Mouse (Mus musculus): ENCODE data around the gene Cldn8.

Cldn8 gene

GRCm38 (mm10) chr16:88563045-88563913 is at the start of gene Cldn8:
Gene Cldn8 (minus strand): TSS chr16:88563183.
- no peak for DNase-seq (ENCODE audit: low spot score)

- DNase-seq (ENCODE audit: low spot score), result peak; percentile 15
Measured at GRCm38 (mm10) chr16:88612712-88613111, 49.7 kb upstream of the Cldn8 start.

- no peak for DNase-seq (ENCODE audit: low spot score)
Measured at GRCm38 (mm10) chr16:88611922-88612321, 48.9 kb upstream of the Cldn8 start, which contains the start of gene Krtap24-1. Gene Krtap24-1 (minus strand): TSS chr16:88612279.

- no peak for DNase-seq (ENCODE audit: low spot score)
Measured at GRCm38 (mm10) chr16:88604570-88604969, 41.6 kb upstream of the Cldn8 start.

- peak; percentile 7 for DNase-seq (ENCODE audit: low spot score)
Measured at GRCm38 (mm10) chr16:88602464-88602863, 39.5 kb upstream of the Cldn8 start.

GRCm38 (mm10) chr16:88600303-88600702 is 37.3 kb upstream of the Cldn8 start:
- peak; percentile 7 for DNase-seq (ENCODE audit: low spot score)

- DNase-seq (ENCODE audit: low spot score), result peak; percentile 36
Measured at GRCm38 (mm10) chr16:88599504-88600237, 36.7 kb upstream of the Cldn8 start.

- peak; percentile 53 for DNase-seq (ENCODE audit: low spot score)
Measured at GRCm38 (mm10) chr16:88592758-88593157, 29.8 kb upstream of the Cldn8 start.

GRCm38 (mm10) chr16:88583338-88583737 is 20.4 kb upstream of the Cldn8 start:
- DNase-seq (ENCODE audit: low spot score), result no peak

GRCm38 (mm10) chr16:88575885-88576679 is 13.1 kb upstream of the Cldn8 start:
- DNase-seq (ENCODE audit: low spot score), result no peak

GRCm38 (mm10) chr16:88572904-88573404 is 10.0 kb upstream of the Cldn8 start:
- DNase-seq (ENCODE audit: low spot score), result no peak

- no peak for DNase-seq (ENCODE audit: low spot score)
Measured at GRCm38 (mm10) chr16:88570136-88570535, 7.2 kb upstream of the Cldn8 start.

GRCm38 (mm10) chr16:88569732-88570131 is 6.7 kb upstream of the Cldn8 start:
- DNase-seq (ENCODE audit: low spot score), result no peak

- no peak for DNase-seq (ENCODE audit: low spot score)
Measured at GRCm38 (mm10) chr16:88569096-88569495, 6.1 kb upstream of the Cldn8 start.

GRCm38 (mm10) chr16:88561617-88562164 is 1.3 kb downstream of the Cldn8 start:
- DNase-seq (ENCODE audit: low spot score), result peak; percentile 11

GRCm38 (mm10) chr16:88542488-88542887 is 20.5 kb downstream of the Cldn8 start:
- DNase-seq (ENCODE audit: low spot score), result peak; percentile 76

GRCm38 (mm10) chr16:88539841-88540487 is 23.0 kb downstream of the Cldn8 start:
- DNase-seq (ENCODE audit: low spot score), result no peak

- DNase-seq (ENCODE audit: low spot score), result no peak
Measured at GRCm38 (mm10) chr16:88511348-88511747, 51.6 kb downstream of the Cldn8 start.
